In genomic region chr14:20610146-20610545, GRCm38 (mm10) we compare ENCODE assay signal across 10 mouse cellular contexts. TPM values are rescaled to one million over a fixed set of nuclear protein-coding genes. Genes with fewer than 3 reads are reported as not detected.
DNase-seq lines count a peak whose midpoint lies in the region; ATAC-seq lines count a peak whose summit lies in the region.
"Had no signal": no experiment of that assay in that cellular context is flagged by ENCODE, and none has a peak within 500 bp of the region (broad histone marks: within the 10 kb centered on the region; RNA-seq: fewer than 3 reads in every experiment).

No protein-coding gene starts in this region.

- no peak overlapping the region for H3K9ac ChIP-seq in kidney, embryonic 15.5 days
- H3K9ac ChIP-seq in stomach, embryonic 15.5 days = no peak overlapping the region

- no peak; the same call in 1 of the 2 replicates for ATAC-seq in kidney, embryonic 15.5 days (replicated peaks; ENCODE audit: low FRiP score)
- ATAC-seq in stomach, embryonic 15.5 days (ENCODE audit: insufficient read depth, low FRiP score, low read depth) = no peak
- ATAC-seq in erythroid progenitor cell, adult 5-6 weeks (replicated peaks; ENCODE audit: low FRiP score, poor library complexity, severe bottlenecking) = no peak

- H3K36me3 ChIP-seq in kidney, embryonic 15.5 days = 0 out of 2 replicates have a peak, but pooled peaks cover 6% of the 10 kb centered on the region
- no peaks in the 10 kb centered on the region for H3K36me3 ChIP-seq in stomach, embryonic 15.5 days

- H3K4me2 ChIP-seq in kidney, embryonic 15.5 days = no peak overlapping the region
- no peak overlapping the region for H3K4me2 ChIP-seq in stomach, embryonic 15.5 days

- peaks cover 10% of the 10 kb centered on the region; the same call in 1 of the 2 replicates for H3K4me1 ChIP-seq in kidney, embryonic 15.5 days
- H3K4me1 ChIP-seq in stomach, embryonic 15.5 days = no peaks in the 10 kb centered on the region

- no peaks in the 10 kb centered on the region for H3K9me3 ChIP-seq in kidney, embryonic 15.5 days (replicated peaks)
- H3K9me3 ChIP-seq in stomach, embryonic 15.5 days = no peaks in the 10 kb centered on the region

- no peaks in the 10 kb centered on the region for H3K27me3 ChIP-seq in kidney, embryonic 15.5 days
- no peaks in the 10 kb centered on the region for H3K27me3 ChIP-seq in stomach, embryonic 15.5 days (replicated peaks)

- H3K27ac ChIP-seq in kidney, embryonic 15.5 days = peak overlapping the region; percentile 75
- peak overlapping the region; percentile 61 for H3K27ac ChIP-seq in stomach, embryonic 15.5 days

- no peak overlapping the region for H3K4me3 ChIP-seq in kidney, embryonic 15.5 days (replicated peaks)
- no peak overlapping the region for H3K4me3 ChIP-seq in stomach, embryonic 15.5 days (replicated peaks)

- peak; percentile 65 for DNase-seq in adrenal gland, adult 2 months
- no peak for DNase-seq in adrenal gland, postnatal 4 days (ENCODE audit: low spot score in 2 of 2)
- DNase-seq in heart, adult 11 months = peak; percentile 98
- no peak for DNase-seq in testis, postnatal 10 days (ENCODE audit: low spot score)
- no peak for DNase-seq in cerebellum, postnatal 14 days
- DNase-seq: thymus, postnatal 14 days had no signal

- WGBS in kidney, embryonic 15.5 days = 75% methylated on average over 4 of the region's 4 CpGs
- 76% methylated on average over 4 of the region's 4 CpGs for WGBS in stomach, embryonic 15.5 days

RNA-seq across cellular contexts. Expression of gene Usp54, which starts 30.7 kb away (rescaled TPM):
- total RNA-seq in adrenal gland, adult 2 months (2021) = 10 to 100 TPM; 11.3 to 12.1 TPM
- 4.7 and 5.6 TPM in 2 replicates for polyA plus RNA-seq in adrenal gland, adult 2 months (2012; rRNA removed)
- total RNA-seq in adrenal gland, postnatal 4 days (2021) = 10 to 100 TPM; 20.0 to 20.4 TPM
- polyA plus RNA-seq in kidney, embryonic 15.5 days (2015; fragmentation: Nextera tagmentation; extraction: Ambion mirVana) = 8.4 and 8.9 TPM in 2 replicates
- polyA plus RNA-seq in stomach, embryonic 15.5 days (2015; fragmentation: Nextera tagmentation; extraction: Ambion mirVana) = 5.5 and 6.3 TPM in 2 replicates
- total RNA-seq in erythroid progenitor cell, adult 5-6 weeks (2015; ENCODE audit: low replicate concordance) = 4.0 and 8.4 TPM in 2 replicates
- total RNA-seq in erythroid progenitor cell, adult 5-6 weeks (2017; ENCODE audit: low replicate concordance) = 4.7 and 5.5 TPM in 2 replicates

RNA-seq across cellular contexts. Expression of gene Myoz1, which starts 46.2 kb away (rescaled TPM):
- total RNA-seq in adrenal gland, adult 2 months (2021) = not detected
- not detected in 2 replicates for polyA plus RNA-seq in adrenal gland, adult 2 months (2012; rRNA removed)
- 10 to 100 TPM; 11.0 to 25.8 TPM for total RNA-seq in adrenal gland, postnatal 4 days (2021)
- 3.2 and 5.9 TPM in 2 replicates for polyA plus RNA-seq in kidney, embryonic 15.5 days (2015; fragmentation: Nextera tagmentation; extraction: Ambion mirVana)
- 0.23 and 0.77 TPM in 2 replicates for polyA plus RNA-seq in stomach, embryonic 15.5 days (2015; fragmentation: Nextera tagmentation; extraction: Ambion mirVana)
- total RNA-seq in erythroid progenitor cell, adult 5-6 weeks (2015; ENCODE audit: low replicate concordance) = not detected in 2 replicates
- total RNA-seq in erythroid progenitor cell, adult 5-6 weeks (2017; ENCODE audit: low replicate concordance) = not detected in 2 replicates
- polyA plus RNA-seq: intestine, embryonic 14.5 days had no signal

RNA-seq across cellular contexts. Expression of gene Synpo2l, which starts 58.0 kb away (rescaled TPM):
- total RNA-seq in adrenal gland, adult 2 months (2021) = under 1 TPM; 0.17 to 0.35 TPM
- polyA plus RNA-seq in adrenal gland, adult 2 months (2012; rRNA removed) = 0.13 and 0.35 TPM in 2 replicates
- total RNA-seq in adrenal gland, postnatal 4 days (2021) = 10 to 100 TPM in 1 of 2 experiments, 1 to 10 TPM in 1; 3.6 to 11.8 TPM
- polyA plus RNA-seq in kidney, embryonic 15.5 days (2015; fragmentation: Nextera tagmentation; extraction: Ambion mirVana) = 2.2 and 3.3 TPM in 2 replicates
- polyA plus RNA-seq in stomach, embryonic 15.5 days (2015; fragmentation: Nextera tagmentation; extraction: Ambion mirVana) = 0.45 and 0.88 TPM in 2 replicates
- total RNA-seq in erythroid progenitor cell, adult 5-6 weeks (2015; ENCODE audit: low replicate concordance) = not detected in 2 replicates
- not detected in 2 replicates for total RNA-seq in erythroid progenitor cell, adult 5-6 weeks (2017; ENCODE audit: low replicate concordance)

Comparison
In these comparisons a context has a peak if more than half of its experiments do, and no peak if none do; other contexts are left out.
1. DNase-seq: peak in adrenal gland, adult 2 months (single experiment) and heart, adult 11 months (single experiment); none in adrenal gland, postnatal 4 days (0 of 2), testis, postnatal 10 days (single experiment) and cerebellum, postnatal 14 days (0 of 2).
2. RNA of gene Myoz1, which starts 46.2 kb away (total RNA-seq): 11.0 to 25.8 TPM in adrenal gland, postnatal 4 days; not detected in adrenal gland, adult 2 months and not detected in erythroid progenitor cell, adult 5-6 weeks; every median in the first group is over 4 times any median in the second.